Mouse (Mus musculus) erythroid progenitor cell, adult 5-6 weeks (primary cell): ENCODE measurements around the gene Med7. TPM values are rescaled to one million over a fixed set of nuclear protein-coding genes. Genes with fewer than 3 reads are reported as not detected.

Source experiments
- ATAC-seq: replicated peaks from 2 replicates; pipeline ENCODE4 v1.8.0; 2016; ENCODE audit warnings: moderate number of reproducible peaks, mild to moderate bottlenecking, moderate TSS enrichment, inconsistent platforms; ENCODE audit not compliant: poor library complexity, low FRiP score, severe bottlenecking
- total RNA-seq, 2 experiments: library from RNA; stranded (forward) in 1 of 2; stranded (reverse) in 1 of 2; fragments of 150-400 nt in 1 of 2; fragments of 186-747, 209-891 nt in 1 of 2; gene quantifications; 2 replicates each; pipeline versions ENCODE4 v1.2.3 to v1.2.4; 2015 to 2017; ENCODE audit warnings: low replicate concordance in 2 of 2

The Med7 gene
- total RNA-seq (2015; ENCODE audit: low replicate concordance): 125 and 166 TPM in 2 replicates
- total RNA-seq (2017; ENCODE audit: low replicate concordance): 59.0 and 65.5 TPM in 2 replicates

- peak; percentile 90 for ATAC-seq
Measured at GRCm38 (mm10) chr11:46436760-46437458, at the start of gene Med7. Gene Med7, plus strand, starts transcription at chr11:46436925.

GRCm38 (mm10) chr11:46387061-46387460 is 49.7 kb upstream of the Med7 start:
- no peak for ATAC-seq

- no peak for ATAC-seq
Measured at GRCm38 (mm10) chr11:46388438-46388837, 48.3 kb upstream of the Med7 start.

- ATAC-seq: no peak
Measured at GRCm38 (mm10) chr11:46389336-46390117, 47.2 kb upstream of the Med7 start, which contains the start of gene Itk. Gene Itk, minus strand, starts transcription at chr11:46389515.

- no peak for ATAC-seq
Measured at GRCm38 (mm10) chr11:46390621-46391020, 46.1 kb upstream of the Med7 start.

GRCm38 (mm10) chr11:46392890-46393289 is 43.8 kb upstream of the Med7 start:
- no peak for ATAC-seq

DNA sequence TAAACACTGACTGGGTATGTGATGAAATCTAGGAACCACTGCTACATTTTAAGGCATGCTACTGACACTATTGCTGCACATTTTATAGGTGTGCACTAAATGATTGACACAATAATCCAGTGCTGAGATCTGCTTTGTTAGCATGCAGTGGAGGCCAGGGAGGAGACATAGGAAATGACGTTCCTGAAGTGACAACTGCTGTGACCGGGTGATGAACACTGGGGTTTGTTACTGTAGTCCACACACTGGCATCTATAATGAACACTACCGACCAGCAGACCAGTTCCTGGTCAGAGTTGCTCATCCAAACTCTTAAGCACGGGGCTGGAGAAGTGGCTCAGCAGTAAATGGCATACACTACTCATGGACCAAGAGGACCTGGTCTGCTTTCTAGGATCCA is 43.3 kb upstream of the Med7 start:
- no peak for ATAC-seq

DNA sequence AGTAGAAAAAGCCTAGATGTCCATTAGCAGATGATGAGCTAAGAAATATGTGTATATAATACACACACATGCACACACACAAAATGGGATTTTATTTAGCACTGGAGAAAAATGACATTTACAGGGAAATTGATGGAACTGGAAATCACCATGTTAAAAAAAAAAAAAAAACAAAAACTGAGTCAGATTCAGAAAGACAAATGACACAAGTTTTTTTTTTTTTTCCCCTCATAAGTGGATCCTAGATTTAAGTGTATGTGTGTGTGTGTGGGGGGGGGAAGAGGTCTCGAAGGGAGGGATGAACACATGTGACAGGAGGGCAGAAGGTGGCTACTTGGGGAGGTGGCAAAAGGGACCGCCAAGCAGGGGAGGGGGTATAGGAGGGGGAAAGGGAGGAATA is 41.6 kb upstream of the Med7 start:
- no peak for ATAC-seq

GRCm38 (mm10) chr11:46395698-46396097 is 41.0 kb upstream of the Med7 start:
- no peak for ATAC-seq

- ATAC-seq: no peak
Measured at GRCm38 (mm10) chr11:46396167-46396859, 40.4 kb upstream of the Med7 start, which contains the start of gene Fam71b. Gene Fam71b, plus strand, starts transcription at chr11:46396559.

- ATAC-seq: no peak
Measured at GRCm38 (mm10) chr11:46396860-46397179, 39.9 kb upstream of the Med7 start.

GRCm38 (mm10) chr11:46397900-46398299 is 38.8 kb upstream of the Med7 start:
- no peak for ATAC-seq

- no peak for ATAC-seq
Measured at GRCm38 (mm10) chr11:46398473-46398872, 38.3 kb upstream of the Med7 start.

DNA sequence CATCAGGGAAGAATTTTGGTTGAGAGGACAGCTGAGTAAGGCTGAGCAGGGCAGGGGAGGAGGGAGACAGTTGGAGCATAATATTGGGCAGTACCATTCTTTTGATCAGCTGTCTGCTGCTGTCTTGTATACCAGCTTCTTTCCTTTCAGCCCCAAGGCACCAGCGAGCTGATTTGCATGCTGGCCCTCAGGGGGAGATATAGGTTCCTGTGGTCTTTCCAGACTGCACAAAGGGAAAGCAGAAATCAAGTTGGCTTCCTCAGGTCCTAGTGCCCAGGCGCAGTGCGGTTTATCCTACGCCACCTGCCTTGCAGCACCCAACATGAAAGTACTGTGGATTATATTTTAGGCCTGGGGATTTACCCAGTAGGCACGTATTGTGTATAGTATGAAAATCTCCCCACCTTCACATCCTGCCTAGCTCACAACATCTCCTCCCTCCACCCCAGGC is 37.8 kb upstream of the Med7 start:
- ATAC-seq: no peak

DNA sequence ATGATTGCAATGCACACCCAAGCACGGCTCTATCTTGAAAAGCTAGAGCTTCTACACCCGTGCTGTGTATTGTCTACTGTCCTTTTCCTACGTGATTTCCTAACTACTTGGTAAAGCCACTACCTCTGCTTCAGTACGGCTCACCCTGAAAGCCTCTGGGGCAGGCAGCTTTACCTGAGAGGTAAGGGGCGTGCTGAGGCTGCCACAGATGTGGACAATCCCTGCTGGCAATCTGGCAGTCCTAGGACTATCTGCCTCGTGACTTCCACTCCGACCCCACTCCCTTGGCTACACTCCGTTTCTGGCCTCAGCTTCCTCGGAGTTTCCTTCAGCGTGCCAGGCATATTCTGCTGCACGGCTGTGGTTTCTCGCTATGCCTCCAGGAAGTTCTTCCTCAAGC is 35.2 kb upstream of the Med7 start:
- no peak for ATAC-seq

DNA sequence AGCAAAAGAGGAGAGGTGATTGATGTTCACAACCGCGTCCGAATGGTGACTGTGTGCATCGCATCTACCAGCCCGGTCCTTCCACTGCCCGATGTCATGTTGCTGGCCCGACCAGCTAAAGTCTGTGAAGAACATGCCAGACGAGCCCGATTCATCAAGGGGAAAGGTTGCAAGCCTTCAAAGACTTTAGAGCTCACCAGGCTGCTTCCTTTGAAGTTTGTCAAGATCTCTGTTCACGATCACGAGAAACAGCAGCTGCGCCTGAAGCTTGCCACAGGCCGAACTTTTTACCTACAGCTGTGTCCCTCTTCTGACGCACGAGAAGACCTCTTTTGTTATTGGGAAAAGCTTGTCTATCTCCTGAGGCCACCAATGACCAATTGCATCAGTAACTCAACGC is 31.7 kb upstream of the Med7 start:
- ATAC-seq: no peak

DNA sequence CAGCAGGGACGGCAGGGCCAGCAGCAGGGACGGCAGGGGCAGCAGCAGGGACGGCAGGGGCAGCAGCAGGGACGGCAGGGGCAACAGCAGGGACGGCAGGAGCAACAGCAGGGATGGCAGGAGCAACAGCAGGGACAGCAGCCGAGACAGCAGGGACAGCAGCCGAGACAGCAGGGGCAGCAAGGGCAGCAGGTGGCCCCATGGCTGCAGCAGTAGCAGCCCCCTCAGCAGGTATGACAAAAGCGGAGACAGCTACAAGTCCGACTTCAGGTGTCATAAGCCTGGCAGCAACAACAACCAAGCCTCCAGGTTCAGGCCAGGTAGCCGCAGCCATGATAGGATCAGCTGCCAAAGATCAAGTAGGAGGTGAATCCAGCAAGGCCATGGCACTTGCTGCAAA is 30.0 kb upstream of the Med7 start:
- no peak for ATAC-seq

DNA sequence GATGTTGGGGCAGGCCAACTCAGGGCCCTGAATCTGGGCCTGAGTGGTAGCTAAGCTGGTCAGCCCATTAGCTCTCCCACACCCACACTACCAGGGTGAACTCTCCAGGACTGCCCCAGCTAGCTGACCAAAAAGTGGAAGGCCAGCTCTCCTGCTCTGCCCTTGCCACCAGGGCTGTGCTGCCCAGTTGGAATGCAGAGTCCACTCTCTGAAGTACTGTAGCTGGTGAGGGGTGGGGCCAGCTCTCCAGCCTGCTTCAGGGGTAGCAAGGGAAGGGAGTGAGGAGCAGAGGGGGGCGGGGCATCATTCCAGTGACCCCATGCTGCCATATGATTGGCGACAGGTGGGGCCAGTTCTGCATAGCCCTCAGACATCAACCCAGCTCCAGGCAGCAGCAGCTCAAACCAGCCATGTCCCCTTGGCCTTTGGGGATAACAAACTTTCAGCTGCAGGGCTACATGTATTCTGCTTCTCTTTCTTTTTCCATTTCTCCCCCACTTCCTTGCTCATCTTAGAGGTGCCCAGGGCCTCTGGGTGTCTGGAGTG is 26.6 kb upstream of the Med7 start:
- ATAC-seq: no peak

DNA sequence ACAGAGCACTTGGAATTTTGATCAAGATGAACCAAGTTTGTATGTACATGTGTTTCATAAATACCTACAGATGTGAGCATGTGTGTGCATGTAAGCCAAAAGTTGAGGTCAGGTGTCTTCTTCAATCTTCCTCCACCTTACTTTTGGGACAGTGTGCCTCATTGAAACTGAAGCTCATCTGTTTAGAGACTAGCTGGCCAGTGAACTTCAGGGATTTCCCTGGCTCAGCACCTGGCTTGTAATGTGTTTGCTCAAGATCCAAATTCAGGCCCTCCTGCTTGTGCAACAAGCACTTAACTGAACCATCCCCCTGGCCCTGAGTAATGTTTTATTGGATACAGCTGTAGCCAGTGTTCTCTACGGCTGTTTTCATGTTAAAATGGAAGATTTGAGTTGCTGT is 18.3 kb upstream of the Med7 start:
- ATAC-seq: no peak

- no peak for ATAC-seq
Measured at GRCm38 (mm10) chr11:46418860-46419259, 17.9 kb upstream of the Med7 start.
